Mouse (Mus musculus): Measurements from ENCODE around the gene Zkscan16. TPM values are rescaled to one million over a fixed set of nuclear protein-coding genes. Genes with fewer than 3 reads are reported as not detected.
A peak's percentile ranks its signal among the peaks of the same experiment; 100 is the strongest.

Gene Zkscan16
- total RNA-seq, 2 experiments from 2014 or later: not detected

DNA sequence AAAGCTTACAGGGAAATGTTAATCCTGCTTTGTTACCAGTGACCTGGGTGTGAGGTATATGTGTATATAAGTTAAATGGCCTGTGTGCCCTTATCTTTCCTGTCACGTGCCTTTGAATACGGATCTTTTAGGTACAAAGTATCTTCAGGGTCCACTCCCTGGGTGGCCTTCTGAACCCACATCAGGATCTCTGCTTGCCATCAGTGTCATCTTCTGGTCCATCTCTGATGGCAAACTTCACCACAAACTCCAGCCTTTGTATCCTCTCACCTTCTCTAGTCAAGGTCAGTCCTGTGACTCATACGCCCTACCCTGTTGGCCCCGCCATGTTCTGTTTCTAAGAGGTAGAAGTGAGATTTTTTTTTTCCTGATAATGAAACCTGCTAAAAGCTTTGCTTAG, 51.3 kb downstream of the Zkscan16 start, which contains the start of gene Dnajc25:
Gene Dnajc25 (plus strand): TSS at position 301 of the 400 bp plus-strand sequence.
- intact Hi-C loops (cut with DNase I): no loop called here
- Histone ChIP-seq H3K4me3 (no peak within 1 kb of the TSS), H3K27ac (no peak within 1 kb of the TSS)
- TF ChIP-seq CTCF (IDR thresholded peaks at IDR 0.05): no peak
- DNase-seq: no peak

DNA sequence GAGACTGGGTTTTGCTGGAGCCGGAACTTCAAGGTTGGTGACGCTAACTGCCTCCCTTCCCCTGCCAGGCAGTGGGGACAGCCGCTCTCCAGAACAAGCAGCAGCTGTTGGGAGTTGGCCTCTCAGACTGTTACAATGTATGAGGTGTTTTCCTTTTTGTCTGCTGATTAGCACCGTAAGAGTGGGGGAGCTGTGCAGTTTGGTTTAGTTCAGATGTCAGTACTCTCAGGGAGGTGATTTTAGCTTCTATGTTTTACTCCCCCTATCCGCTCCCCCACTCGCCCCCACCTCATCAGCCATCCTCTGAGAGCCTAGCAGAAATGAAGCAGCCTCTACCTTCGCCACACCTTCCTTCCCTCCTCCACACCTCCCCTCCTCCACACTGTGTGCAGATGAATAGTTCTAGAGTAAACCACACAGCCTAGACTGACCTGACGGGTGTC, 51.8 kb downstream of the Zkscan16 start:
- TF ChIP-seq CTCF (IDR thresholded peaks at IDR 0.05): no peak
- DNase-seq: no peak
- intact Hi-C loops (cut with DNase I): no loop called here
- Histone ChIP-seq H3K4me3 (no peak overlapping the region), H3K27ac (no peak overlapping the region)

DNA sequence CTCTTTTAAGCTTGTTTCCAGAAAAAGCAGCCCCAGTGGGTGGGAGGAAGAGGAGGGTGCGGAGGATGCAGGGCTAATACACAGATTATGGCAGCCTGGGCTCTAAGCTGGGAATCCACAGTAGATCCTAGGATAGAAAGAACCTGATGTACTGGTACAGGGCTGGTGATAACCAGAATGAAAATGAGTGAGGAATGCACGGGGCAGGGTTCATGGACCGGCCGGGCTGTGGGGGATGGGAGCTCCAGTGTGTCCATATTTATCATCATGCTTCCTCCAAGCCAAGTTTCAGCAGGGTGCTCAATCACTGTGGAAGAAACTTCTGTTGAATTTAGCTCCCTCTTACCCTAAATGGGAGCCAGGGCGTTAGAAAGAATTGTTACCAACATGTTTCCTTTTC, 53.7 kb downstream of the Zkscan16 start:
- Histone ChIP-seq H3K4me3 (no peak overlapping the region), H3K27ac (no peak overlapping the region)
- intact Hi-C loops (cut with DNase I): no loop called here
- TF ChIP-seq CTCF (IDR thresholded peaks at IDR 0.05): no peak
- no peak for DNase-seq

- no peak for TF ChIP-seq CTCF (IDR thresholded peaks at IDR 0.05)
- H3K27ac ChIP-seq: no peak overlapping the region
- DNase-seq: no peak
- no peak overlapping the region for H3K4me3 ChIP-seq
- intact Hi-C loops (cut with DNase I): no loop called here
These were observed 55.3 kb downstream of the Zkscan16 start for GRCm38 (mm10) chr4:58998688-58999087.

- TF ChIP-seq CTCF (IDR thresholded peaks at IDR 0.05): no peak; the same call in 1 of the 2 replicates
- Histone ChIP-seq H3K27ac (no peak overlapping the region), H3K4me3 (no peak overlapping the region)
- peak; percentile 73 for DNase-seq
- intact Hi-C loops (cut with DNase I): loop anchor here (1.0 to 5.0 kb wide), 2 partner anchors 13 to 38 kb away; partner anchors contain the start of gene Gng10
These were observed 56.3 kb downstream of the Zkscan16 start for GRCm38 (mm10) chr4:58999686-59000085.

DNA sequence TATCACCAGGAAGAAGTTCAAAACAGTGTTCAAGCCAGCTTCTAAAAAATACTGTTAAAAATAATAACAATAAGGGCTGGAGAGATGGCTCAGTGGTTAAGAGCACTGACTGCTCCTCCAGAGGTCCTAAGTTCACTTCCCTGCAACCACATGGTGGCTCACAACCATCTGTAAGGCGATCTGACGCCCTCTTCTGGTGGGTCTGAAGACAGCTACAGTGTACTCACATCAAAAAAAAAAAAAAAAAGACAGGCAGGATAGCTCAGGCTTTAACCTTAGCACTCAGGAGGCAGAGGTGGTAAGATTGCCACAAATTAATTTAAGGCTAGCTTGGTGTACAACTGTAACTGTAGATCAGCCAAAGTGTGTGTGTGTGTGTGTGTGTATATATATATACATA, 57.2 kb downstream of the Zkscan16 start:
- intact Hi-C loops (cut with DNase I): loop anchor here (1.0 to 5.0 kb wide), 2 partner anchors 14 to 37 kb away; partner anchors contain the start of gene Gng10
- peak; percentile 46 for DNase-seq
- H3K27ac ChIP-seq: no peak overlapping the region
- H3K4me3 ChIP-seq: no peak overlapping the region
- peak; percentile 57 for TF ChIP-seq CTCF (IDR thresholded peaks at IDR 0.05)

- TF ChIP-seq CTCF (IDR thresholded peaks at IDR 0.05): no peak
- H3K4me3 ChIP-seq: peak within 1 kb of the TSS; percentile 92
- intact Hi-C loops (cut with DNase I): loop anchor here (5.0 kb wide), 1 partner anchor 34 kb away; the partner anchor contains the start of gene Gng10
These were observed 59.7 kb downstream of the Zkscan16 start, which contains the start of gene Gm20503 for GRCm38 (mm10) chr4:59002948-59003805. Gm20503 (plus strand) TSS chr4:59003210.

GRCm38 (mm10) chr4:59003806-59004200, 60.4 kb downstream of the Zkscan16 start:
- intact Hi-C loops (cut with DNase I): loop anchor here (5.0 kb wide), 1 partner anchor 33 kb away; the partner anchor contains the start of gene Gng10
- DNase-seq: no peak
- TF ChIP-seq CTCF (IDR thresholded peaks at IDR 0.05): no peak
- Histone ChIP-seq H3K4me3 (peak overlapping the region; percentile 92), H3K27ac (peak overlapping the region; percentile 97)

More at GRCm38 (mm10) chr4:59002948-59003805, 59.7 kb downstream of the Zkscan16 start, which contains the start of gene Gm20503:
- peak; percentile 97 for DNase-seq
- peak within 1 kb of the TSS; percentile 97 for H3K27ac ChIP-seq

DNA sequence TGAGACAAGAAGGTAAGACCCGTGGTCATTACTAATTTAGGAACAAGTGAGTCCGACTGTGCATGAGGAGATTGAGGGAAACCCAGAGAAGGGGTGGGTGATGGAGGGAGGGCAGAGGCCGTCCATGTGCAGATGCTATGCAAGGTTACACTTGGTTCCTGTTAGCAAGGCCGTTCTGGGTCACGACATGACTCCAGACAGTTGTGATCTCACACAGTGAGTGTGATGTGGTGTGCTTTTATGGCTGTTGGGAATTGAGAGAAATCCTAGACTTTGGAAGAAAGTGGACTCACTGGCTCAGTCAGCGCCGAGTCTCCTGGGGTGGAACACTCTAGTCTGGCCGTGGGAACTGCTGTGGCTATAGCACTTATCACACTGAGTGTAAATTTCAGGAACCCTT, 62.8 kb downstream of the Zkscan16 start:
- TF ChIP-seq CTCF (IDR thresholded peaks at IDR 0.05): no peak
- no peak for DNase-seq
- H3K4me3 ChIP-seq: peak overlapping the region; percentile 39
- peak overlapping the region; percentile 97 for H3K27ac ChIP-seq
- intact Hi-C loops (cut with DNase I): no loop called here

- peak overlapping the region; percentile 97 for H3K27ac ChIP-seq
- peak overlapping the region; percentile 39 for H3K4me3 ChIP-seq
- no peak for TF ChIP-seq CTCF (IDR thresholded peaks at IDR 0.05)
- peak; percentile 31 for DNase-seq
- intact Hi-C loops (cut with DNase I): no loop called here
These were observed 63.6 kb downstream of the Zkscan16 start for GRCm38 (mm10) chr4:59007016-59007415.

Other genes with a start within 250 kb of the Zkscan16 start
- gene Olfr267, start 155.9 kb upstream of the Zkscan16 start, total RNA-seq (2021): under 1 TPM in 1 of 2 experiments, not detected in 1; 0.11 TPM
- gene Ecpas, start 30.9 kb upstream of the Zkscan16 start, total RNA-seq (2021): 100 to 1,000 TPM; 283 to 349 TPM
- 1 to 10 TPM in 1 of 2 experiments, under 1 TPM in 1; 0.84 to 1.7 TPM for gene Ptgr1, start 43.5 kb downstream of the Zkscan16 start, total RNA-seq (2021)
- 10 to 100 TPM; 10.8 to 12.4 TPM for gene Dnajc25, start 51.4 kb downstream of the Zkscan16 start, total RNA-seq (2021)
- gene Gm20503, start 59.6 kb downstream of the Zkscan16 start, total RNA-seq (2021): 1 to 10 TPM in 1 of 2 experiments, under 1 TPM in 1; 0.46 to 1.7 TPM
- 1 to 10 TPM; 5.2 to 6.7 TPM for gene Gng10, start 91.5 kb downstream of the Zkscan16 start, total RNA-seq (2021)
- not detected for gene AI481877, start 195.4 kb downstream of the Zkscan16 start, total RNA-seq (2021)
- gene Ugcg, start 245.6 kb downstream of the Zkscan16 start, total RNA-seq (2021): 1 to 10 TPM; 7.6 to 9.1 TPM

Measured in gastrocnemius, adult 2 months (tissue).